Mouse (Mus musculus) liver, postnatal 0 days (tissue): ENCODE measurements around the gene Dcaf17. TPM values are rescaled to one million over a fixed set of nuclear protein-coding genes. Genes with fewer than 3 reads are reported as not detected.

Experiments used
- ATAC-seq: fragments of 200-750 bp; cut with Nextera tagmentation; 2 replicates; pipeline ENCODE4 v1.8.0; 2017; ENCODE audit warnings: mild to moderate bottlenecking, moderate library complexity
- DNase-seq: peaks from one replicate; pipeline ENCODE4 v3.0.0-alpha.2; 2016
- H3K27ac ChIP-seq: fragments of 300-500 bp; sonication (generic); 2 replicates; pipeline ENCODE4 v1.5.1; 2014; ENCODE audit warnings: antibody characterized with exemption, moderate library complexity, mild to moderate bottlenecking, low read depth
- H3K27me3 ChIP-seq: fragments of 300-500 bp; sonication (generic); 2 replicates; pipeline ENCODE4 v1.6.1; 2014; ENCODE audit warnings: low read length, control low read depth, mixed read lengths; ENCODE audit not compliant: insufficient read depth
- H3K36me3 ChIP-seq: fragments of 300-500 bp; sonication (generic); replicated peaks from 2 replicates; pipeline ENCODE4 v1.6.1; 2014; ENCODE audit warnings: mild to moderate bottlenecking, control low read depth, low read length, moderate library complexity, mixed read lengths; ENCODE audit not compliant: insufficient read depth
- H3K4me1 ChIP-seq: fragments of 300-500 bp; sonication (generic); 2 replicates; pipeline ENCODE4 v1.6.1; 2014; ENCODE audit warnings: antibody characterized with exemption, mild to moderate bottlenecking, control low read depth; ENCODE audit not compliant: insufficient read depth
- H3K4me2 ChIP-seq: fragments of 300-500 bp; sonication (generic); 2 replicates; pipeline ENCODE4 v1.6.1; 2014; ENCODE audit warnings: low read depth, mild to moderate bottlenecking, low read length, moderate library complexity, mixed read lengths
- H3K4me3 ChIP-seq: fragments of 300-500 bp; sonication (generic); 2 replicates; pipeline ENCODE4 v1.5.1; 2014; ENCODE audit warnings: low read depth, low read length
- H3K9ac ChIP-seq: fragments of 300-500 bp; sonication (generic); replicated peaks from 2 replicates; pipeline ENCODE4 v1.6.1; 2014; ENCODE audit warnings: mild to moderate bottlenecking, moderate library complexity
- H3K9me3 ChIP-seq: fragments of 300-500 bp; sonication (generic); 2 replicates; pipeline ENCODE4 v1.6.1; 2016; ENCODE audit warnings: mild to moderate bottlenecking, control low read depth, low read length, mixed read lengths
- CTCF ChIP-seq: sonication (generic); IDR thresholded peaks from 2 replicates; pipeline ENCODE4 v1.5.1; 2016; ENCODE audit warnings: antibody characterized with exemption, low read depth
- EP300 ChIP-seq: IDR thresholded peaks from 2 replicates; pipeline ENCODE4 v1.6.1; 2016; ENCODE audit warnings: antibody characterized with exemption, low read depth, mild to moderate bottlenecking
- WGBS: fragments of 180-500 bp; shearing (Covaris S2); extraction: QIAGEN DNeasy Blood & Tissue Kit; methylation state at CpG from one replicate; pipeline ENCODE4 v1.1.7; 2014; ENCODE audit not compliant: insufficient replicate concordance; 5-methylcytosine and 5-hydroxymethylcytosine counted together
- polyA plus RNA-seq: library from polyadenylated mRNA; unstranded; fragments of >200 nt; fragmentation: Nextera tagmentation; extraction: Ambion mirVana; gene quantifications from 2 replicates; pipeline ENCODE4 v1.2.1, GENCODE M21; 2015

Gene Dcaf17
- polyA plus RNA-seq, 1 experiment from 2014 or later = 11.8 TPM

DNA sequence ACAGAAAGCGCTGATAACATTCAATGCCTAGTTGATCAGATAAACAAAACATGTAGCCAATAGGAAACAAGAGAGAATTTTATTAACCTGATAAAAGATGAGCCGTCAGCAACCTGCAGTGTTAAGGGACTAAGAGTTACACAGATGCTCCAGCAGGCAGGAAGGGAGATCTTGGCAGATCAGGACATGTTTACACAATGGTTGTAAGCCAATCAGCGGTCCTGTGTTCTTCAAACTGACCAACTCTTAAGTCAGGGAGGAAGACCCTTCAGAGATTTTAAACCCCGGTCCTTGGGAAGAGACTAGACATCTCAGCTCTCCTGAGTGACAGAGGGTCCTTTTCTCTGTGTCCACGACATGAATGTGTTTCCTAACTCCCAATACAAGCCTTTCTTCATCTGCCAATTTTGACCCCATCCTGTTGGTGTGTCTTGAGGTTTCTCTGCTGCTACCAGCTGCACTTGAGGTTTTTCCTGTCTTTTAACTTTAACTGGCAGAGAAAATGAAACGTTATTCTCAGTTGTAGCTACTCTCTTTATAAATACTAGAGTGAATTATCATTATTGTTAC lies 8.3 kb upstream of the Dcaf17 start:
- WGBS = 45% methylated on average over 6 of the region's 6 CpGs
- Histone ChIP-seq H3K4me2 (no peak overlapping the region), H3K4me3 (no peak overlapping the region), H3K36me3 (peaks cover 3% of the 10 kb centered on the region; the same call in 1 of the 2 replicates), H3K9me3 (no peaks in the 10 kb centered on the region), H3K4me1 (no peaks in the 10 kb centered on the region; the same call in 1 of the 2 replicates), H3K9ac (no peak overlapping the region), H3K27ac (no peak overlapping the region), H3K27me3 (no peaks in the 10 kb centered on the region)
- ATAC-seq = no peak
- no peak for DNase-seq
- TF ChIP-seq CTCF (no peak), EP300 (no peak)

DNA sequence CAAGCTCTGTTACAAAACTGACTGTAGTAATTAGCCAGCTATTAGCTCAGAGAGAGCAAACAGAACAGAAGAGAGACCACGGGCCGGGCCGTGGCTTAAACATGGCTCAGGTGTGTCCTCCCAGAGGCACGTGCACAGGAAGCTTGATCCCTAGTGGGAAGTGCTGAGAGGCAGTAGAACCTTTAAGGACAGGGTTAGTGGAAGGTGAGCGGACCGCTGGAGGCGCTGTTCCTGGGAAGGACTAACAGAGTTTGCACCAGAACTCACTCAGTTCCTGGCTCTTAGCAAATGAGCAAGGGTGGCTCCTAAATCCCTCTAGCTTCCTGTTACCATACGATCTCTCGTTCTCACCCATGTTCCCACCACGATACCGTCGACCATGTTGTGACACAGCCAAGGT lies 6.2 kb upstream of the Dcaf17 start:
- Histone ChIP-seq H3K4me2 (no peak overlapping the region), H3K9ac (no peak overlapping the region), H3K36me3 (peaks cover 3% of the 10 kb centered on the region; the same call in 1 of the 2 replicates), H3K4me1 (peaks cover under 1% of the 10 kb centered on the region), H3K27me3 (no peaks in the 10 kb centered on the region), H3K27ac (no peak overlapping the region), H3K4me3 (no peak overlapping the region), H3K9me3 (no peaks in the 10 kb centered on the region)
- WGBS = 67% methylated on average over 12 of the region's 12 CpGs
- DNase-seq (peak; percentile 24), ATAC-seq (no peak; the same call in 1 of the 2 replicates)
- TF ChIP-seq EP300 (no peak), CTCF (0 out of 2 replicates have a peak, but pooled peaks have one; percentile 15)

DNA sequence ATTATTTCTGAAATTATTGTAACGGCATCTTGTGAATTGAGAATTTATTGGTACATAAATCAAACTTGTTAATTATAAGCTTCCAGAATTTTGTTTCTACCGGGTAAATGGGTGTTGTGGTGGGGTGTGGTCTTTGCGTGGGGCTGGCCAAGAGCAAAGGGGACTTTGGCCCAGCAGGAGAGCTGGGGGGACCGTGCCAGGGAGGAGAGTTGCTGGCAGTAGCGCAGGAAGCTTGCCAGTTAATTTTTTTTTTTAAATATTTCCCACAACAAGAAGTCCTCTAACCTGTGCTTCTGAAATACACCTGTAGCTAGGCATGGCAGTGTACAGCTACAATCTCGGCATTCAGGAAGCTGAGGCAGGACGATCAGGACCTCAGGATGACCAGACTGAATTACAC lies 4.6 kb upstream of the Dcaf17 start:
- no peak for DNase-seq
- Histone ChIP-seq H3K4me3 (no peak overlapping the region), H3K4me1 (peaks cover 9% of the 10 kb centered on the region), H3K9ac (no peak overlapping the region), H3K27me3 (no peaks in the 10 kb centered on the region), H3K36me3 (peaks cover 3% of the 10 kb centered on the region; the same call in 1 of the 2 replicates), H3K4me2 (no peak overlapping the region), H3K9me3 (no peaks in the 10 kb centered on the region), H3K27ac (no peak overlapping the region)
- no peak for ATAC-seq
- 83% methylated on average over 7 of the region's 7 CpGs for WGBS
- no peak for TF ChIP-seq EP300
- no peak for TF ChIP-seq CTCF

DNA sequence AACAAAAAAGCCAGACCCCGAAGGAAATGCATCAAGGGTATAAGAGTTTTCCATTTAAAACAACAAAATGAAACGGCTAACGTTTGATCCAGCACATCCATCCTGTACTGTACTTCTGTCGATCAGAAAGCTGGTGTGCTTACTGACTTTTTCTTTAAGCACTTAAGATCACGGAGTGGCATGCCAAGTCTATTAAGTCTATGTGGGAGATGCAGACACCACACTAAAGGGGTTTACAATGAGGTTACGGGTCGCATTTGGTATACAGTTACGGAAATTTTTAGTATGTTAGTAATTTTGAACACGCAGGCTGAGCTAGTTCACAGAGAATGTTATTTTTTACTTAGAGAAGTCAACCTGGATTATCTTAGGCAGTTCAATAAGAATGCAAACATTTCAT lies 412 bp upstream of the Dcaf17 start:
- no peaks in the 10 kb centered on the region for H3K9me3 ChIP-seq
- TF ChIP-seq EP300 = no peak
- no peak for TF ChIP-seq CTCF
- ATAC-seq (no peak), DNase-seq (no peak)
- H3K36me3 ChIP-seq = peaks cover 10% of the 10 kb centered on the region; the same call in 1 of the 2 replicates
- H3K4me2 ChIP-seq = peak overlapping the region; percentile 94
- no peaks in the 10 kb centered on the region for H3K27me3 ChIP-seq
- 28% methylated on average over 9 of the region's 9 CpGs for WGBS
- peak overlapping the region; percentile 97; the same call in 1 of the 2 replicates for H3K27ac ChIP-seq
- H3K4me1 ChIP-seq = peaks cover 9% of the 10 kb centered on the region
- peak overlapping the region; percentile 76 for H3K9ac ChIP-seq
- H3K4me3 ChIP-seq = peak overlapping the region; percentile 88

DNA sequence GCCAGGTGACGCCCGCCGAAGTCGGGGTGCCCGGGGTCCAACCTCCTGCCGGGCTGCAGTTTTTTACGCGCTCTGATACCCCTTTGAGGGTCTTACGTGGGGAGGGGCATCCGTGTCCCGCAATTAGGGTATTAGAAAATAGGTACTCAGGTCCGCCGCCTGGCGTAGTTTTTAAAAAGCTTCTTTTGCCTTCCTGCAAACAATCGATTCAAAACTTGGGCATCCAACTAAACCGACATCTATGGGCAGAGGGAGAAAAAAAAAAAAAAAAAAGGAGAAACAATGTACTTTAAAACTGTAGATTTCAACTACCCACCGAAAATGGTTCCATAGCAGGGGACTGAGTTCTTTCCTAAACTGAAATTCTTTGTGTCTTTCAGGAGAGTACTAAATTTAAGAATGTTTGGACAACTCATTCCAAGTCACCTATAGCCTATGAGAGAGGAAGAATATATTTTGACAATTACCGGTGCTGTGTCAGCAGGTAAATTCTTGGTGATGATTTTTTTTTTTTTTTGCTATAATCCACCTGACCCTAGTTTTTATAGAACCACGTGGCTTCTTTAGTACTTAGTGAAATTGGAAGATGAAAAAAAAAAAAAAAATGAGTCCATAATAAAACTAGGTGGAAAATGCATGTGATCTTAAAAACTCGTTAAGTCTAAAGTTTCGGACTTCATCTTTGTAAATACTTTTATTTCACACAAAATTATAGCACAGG lies 1.1 kb downstream of the Dcaf17 start:
- Histone ChIP-seq H3K9ac (peak overlapping the region; percentile 87), H3K36me3 (peaks cover 10% of the 10 kb centered on the region), H3K4me2 (peak overlapping the region; percentile 94), H3K27ac (peak overlapping the region; percentile 97), H3K4me1 (peaks cover 9% of the 10 kb centered on the region), H3K27me3 (no peaks in the 10 kb centered on the region), H3K9me3 (no peaks in the 10 kb centered on the region), H3K4me3 (peak overlapping the region; percentile 88)
- WGBS = 12% methylated on average over 21 of the region's 21 CpGs
- ATAC-seq = no peak
- no peak for DNase-seq
- no peak for TF ChIP-seq EP300
- TF ChIP-seq CTCF = peak; percentile 32

DNA sequence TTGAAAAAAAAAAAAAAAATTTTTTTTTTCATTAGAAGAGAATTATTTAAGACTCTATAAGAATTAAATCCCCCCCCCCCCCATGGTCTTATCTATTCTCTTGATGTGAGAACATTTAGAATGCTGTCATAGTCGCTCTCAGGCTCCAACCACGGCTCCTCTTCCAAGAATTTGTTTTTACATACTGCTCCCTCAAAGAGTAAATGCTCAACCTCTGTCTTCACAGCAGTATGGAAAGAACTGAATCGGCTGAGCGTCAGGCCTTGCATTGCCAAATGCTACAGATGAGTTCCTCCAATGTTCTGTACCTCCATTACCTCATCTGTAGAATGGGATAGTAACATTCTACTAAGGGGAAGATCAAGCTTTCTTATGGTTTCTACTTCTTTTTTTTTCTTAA lies 16.5 kb downstream of the Dcaf17 start:
- peaks cover 9% of the 10 kb centered on the region; the same call in 1 of the 2 replicates for H3K36me3 ChIP-seq
- TF ChIP-seq EP300 = no peak
- no peak for TF ChIP-seq CTCF
- H3K9me3 ChIP-seq = no peaks in the 10 kb centered on the region
- ATAC-seq (no peak), DNase-seq (no peak)
- H3K9ac ChIP-seq = no peak overlapping the region
- no peak overlapping the region for H3K27ac ChIP-seq
- WGBS = 87% methylated on average over 4 of the region's 4 CpGs
- H3K27me3 ChIP-seq = no peaks in the 10 kb centered on the region
- H3K4me3 ChIP-seq = no peak overlapping the region
- no peak overlapping the region for H3K4me2 ChIP-seq
- 0 out of 2 replicates have a peak, but pooled peaks cover 3% of the 10 kb centered on the region for H3K4me1 ChIP-seq
